Mouse (Mus musculus) T-helper 1 cell (primary cell): ENCODE measurements around the gene D13Ertd608e.
"Not testable (repeated sequence)": the region's sequence is repeated elsewhere in the genome, so short reads cannot be mapped to it uniquely, and the experiment has no call there.

Source experiments
- in situ Hi-C: fragments of 300-600 bp; cut with MboI, MseI; formaldehyde crosslinking; loops from one replicate; pipeline ENCODE4 v1.15.1; 2025; ENCODE audit warnings: high pct_unique_total_duplicates

D13Ertd608e gene

DNA sequence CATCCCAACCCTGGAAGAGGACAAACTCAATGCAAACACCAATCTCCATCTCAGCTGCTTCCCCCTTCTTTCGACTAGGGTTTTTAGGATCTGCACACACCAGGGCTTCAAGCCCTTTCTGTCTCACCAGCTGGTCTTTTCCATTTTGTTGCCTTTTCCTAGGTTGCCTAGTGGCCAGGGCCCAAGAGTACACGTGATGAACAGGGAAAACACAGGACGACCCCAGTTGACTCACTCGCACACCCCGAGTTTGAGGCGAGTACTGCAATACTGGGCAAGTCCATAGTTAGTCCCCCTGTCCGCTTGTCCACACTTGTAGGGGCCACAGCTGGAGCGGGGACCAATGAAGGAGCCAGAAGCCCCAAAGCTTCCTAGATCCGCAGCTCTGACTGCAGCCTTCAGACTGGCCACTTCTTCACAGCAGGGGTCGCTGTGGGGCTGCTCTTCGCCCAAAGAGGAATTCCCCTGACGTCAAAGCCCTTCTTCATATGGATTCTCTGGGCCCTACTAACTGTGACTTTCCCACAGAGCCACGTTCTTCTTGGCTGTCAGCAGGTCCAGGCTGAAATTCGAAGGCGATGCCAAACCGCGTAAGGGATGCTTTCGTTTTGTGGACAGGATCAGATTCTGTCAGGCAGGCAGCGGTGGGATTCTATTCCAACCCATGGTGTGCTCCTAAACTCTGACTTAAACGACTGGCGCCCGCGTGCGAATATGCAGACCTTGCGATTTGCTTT, at the start of gene D13Ertd608e:
D13Ertd608e (plus strand) TSS at position 687 of the 737 bp plus-strand sequence.
- in situ Hi-C loops, result not testable (repeated sequence)

DNA sequence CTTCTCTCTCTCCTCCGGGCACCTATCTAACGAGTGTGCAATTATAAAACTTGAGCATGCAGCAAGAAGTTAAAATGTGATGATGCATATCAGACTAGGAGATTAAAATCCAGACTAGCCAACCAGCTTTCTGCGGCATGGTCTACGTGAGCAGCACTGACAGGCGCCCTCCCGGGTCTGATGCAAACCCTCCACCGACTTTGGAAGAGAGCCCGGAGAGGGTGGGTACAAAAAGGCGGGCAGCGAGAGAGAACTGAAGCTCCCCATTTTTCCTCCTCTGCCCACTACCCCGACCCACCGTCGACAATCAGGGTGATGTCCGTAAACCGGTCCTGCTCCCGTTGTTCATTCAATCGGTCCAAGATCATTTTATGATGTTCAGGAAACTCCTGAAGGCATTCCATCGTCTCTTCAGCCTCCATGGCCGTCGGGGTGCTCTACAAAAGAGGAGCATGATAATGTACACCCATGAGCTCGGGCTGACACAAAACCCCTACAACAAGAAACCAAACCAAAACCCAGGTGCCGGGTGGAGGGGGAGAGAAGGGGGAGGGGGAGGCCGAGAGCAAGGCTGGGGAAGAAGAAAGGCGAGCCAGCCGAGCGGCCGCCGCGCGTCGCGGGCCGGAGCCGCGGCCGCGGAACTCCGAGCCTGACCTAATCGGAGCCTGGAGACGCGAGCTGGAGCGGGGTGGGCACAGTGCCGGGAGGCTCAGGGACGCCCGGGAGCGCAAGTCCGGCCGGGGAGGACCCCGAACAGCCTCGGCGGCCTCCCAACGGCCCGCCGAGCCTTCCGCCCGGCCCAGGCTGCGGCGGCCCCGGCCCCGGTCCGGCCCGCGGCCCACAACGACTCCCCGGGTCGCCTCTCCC, 45.7 kb upstream of the D13Ertd608e start:
- in situ Hi-C loops, result loop anchor here (5.0 to 10.0 kb wide), 2 partner anchors 83 to 335 kb away; no protein-coding TSS in a partner anchor

DNA sequence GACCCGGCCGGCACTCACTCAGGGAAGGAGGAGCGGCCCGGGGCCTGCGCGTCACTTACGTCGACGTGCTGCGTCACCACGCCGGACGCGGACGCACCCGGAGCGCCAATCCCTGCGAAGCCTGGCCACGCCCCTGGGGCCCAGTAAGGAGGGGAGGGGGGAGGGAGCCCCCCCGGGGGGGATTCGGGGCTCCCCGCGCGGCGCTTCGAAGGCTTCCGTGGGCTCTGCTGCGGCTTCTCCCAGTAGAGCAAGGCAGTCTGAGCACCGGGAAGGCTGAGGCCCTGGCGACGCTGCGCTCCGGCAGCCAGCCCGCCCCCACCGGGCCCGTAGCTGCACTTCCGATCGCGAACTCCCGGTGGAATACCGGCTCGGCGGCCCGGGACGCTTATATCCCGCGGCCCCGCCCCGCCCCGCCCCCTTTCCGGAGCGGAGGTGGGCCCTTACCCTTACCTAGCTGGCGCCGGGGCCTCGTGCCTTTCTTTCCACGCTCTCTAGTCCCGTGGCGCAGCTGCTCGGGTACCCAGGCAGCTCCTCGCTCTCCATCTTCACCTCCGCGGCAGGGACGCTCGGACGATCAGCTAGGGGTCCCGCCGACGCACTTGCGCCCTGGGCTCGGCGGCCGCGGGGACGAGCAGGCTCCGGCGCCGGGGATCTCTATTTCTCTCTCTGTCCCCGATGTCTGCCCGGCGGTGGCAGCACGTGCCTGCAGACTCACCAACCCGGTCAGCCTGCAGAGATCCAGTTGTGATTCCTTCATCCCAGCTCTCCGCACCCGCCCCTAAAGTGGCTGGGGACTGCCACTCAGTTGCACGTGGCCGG, 44.8 kb upstream of the D13Ertd608e start, which contains the start of gene Zfp131:
Zfp131 (minus strand) TSS at position 129 of the 819 bp plus-strand sequence.
- in situ Hi-C loops, result no loop called here

DNA sequence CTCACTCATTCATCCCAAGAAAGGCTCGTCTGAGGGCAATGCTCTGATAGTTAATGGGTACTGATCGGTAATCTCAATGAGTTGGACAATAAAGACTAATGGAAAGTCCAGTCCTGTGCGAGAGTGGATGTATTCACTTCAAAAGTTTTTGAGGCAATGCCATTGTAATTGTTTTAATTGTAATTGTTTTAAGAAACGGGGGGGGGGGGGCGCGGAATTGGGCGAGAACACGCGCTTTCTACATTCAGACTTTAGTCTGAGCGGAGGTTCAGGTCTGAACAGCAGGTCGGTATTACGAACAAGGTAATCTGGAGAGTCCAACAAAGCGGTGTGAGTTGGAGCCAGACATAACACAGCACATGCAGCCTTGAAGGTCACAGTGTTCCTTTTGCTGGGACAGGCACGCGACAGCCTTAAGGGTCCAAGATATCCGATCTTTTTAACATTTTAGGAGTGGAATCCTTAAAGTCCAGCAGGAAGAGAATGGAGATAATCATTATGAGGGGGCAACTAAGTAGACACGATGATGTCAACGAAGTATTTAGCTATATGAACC, 44.1 kb upstream of the D13Ertd608e start:
- in situ Hi-C loops, result no loop called here

DNA sequence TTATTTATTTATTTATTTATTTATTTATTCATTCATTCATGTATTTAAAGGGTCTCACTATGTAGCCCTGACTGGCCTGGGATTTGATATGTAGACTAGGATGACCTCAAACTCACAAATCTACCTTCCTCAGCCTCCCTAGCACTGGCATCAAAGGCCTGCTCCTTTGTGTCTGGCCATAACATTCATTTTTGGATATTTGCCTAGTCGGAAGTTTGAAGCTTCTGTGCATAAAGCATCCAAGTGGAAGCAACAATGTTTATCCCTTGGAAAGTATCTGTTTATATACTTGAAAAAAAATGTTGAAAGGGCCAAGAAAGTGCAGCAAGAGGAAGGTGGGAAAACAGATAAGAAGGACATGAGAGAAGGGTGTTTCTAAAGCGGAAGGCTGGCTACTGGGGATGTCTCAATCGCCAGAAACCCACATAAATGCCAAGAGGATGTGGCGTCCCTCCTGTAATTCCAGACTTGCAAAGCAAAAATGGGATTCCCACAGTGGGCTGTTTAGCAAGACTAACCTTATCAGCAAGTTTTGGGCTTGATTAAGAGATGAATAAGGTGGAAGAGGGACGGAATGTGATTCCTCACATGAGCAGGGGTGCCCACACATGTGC, 42.9 kb upstream of the D13Ertd608e start:
- in situ Hi-C loops, result no loop called here

DNA sequence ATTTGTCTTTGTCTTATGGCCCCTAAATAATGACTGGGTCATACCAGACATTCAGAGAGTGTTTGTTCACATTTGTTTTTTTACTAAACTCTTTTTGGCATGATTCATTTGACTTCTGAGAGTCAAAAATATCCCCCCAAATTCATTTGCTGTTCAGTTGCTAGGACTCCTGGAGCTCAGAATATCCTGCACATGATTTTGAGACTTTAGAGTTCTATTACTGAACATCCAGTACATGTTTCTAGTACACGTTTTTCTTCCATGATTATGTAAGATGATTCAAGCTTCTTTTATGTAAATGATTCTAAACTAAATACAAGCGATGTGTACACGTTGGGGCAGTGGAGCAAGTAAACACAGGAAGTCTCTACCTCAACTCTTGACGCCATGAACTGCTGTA, 38.1 kb upstream of the D13Ertd608e start:
- in situ Hi-C loops, result no loop called here

DNA sequence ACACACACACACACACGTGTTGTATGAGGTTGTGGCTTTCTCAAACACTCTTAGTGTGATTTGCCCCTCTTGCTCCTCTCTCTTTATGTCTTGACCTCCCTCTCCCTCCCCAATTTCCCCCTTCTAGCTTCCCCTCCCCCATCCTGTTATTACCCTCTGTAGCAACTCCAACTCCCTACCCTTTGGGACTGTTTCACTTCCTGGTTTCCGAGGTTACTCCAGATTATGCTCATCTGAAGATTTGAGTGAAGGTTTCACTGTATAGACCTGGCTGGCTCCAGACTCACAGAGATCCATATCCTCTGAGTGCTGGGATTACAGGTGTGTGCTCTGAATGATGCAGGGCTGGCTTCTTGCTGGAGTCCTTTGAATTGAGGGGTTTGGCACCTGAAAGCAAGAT, 26.9 kb upstream of the D13Ertd608e start:
- in situ Hi-C loops, result no loop called here

DNA sequence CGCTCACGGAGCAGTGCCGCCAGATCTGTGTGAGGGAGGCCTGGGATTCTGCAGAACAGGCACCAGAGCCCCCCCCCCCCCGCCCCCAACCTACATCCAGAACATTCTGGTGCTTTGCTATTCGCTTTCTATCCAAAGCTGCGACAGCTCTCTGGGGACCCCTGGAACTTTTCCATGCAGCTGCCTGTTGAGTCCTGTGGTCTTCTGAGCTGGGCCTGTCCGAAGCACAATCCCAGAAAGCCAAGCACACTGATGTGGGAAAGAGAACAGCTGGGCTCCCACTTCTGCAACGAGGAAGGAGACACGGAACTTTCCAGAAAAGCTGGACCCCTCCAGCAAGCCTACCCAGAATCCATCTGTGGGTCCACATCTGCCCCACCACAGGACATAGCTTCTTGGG, 25.8 kb upstream of the D13Ertd608e start:
- in situ Hi-C loops, result no loop called here

DNA sequence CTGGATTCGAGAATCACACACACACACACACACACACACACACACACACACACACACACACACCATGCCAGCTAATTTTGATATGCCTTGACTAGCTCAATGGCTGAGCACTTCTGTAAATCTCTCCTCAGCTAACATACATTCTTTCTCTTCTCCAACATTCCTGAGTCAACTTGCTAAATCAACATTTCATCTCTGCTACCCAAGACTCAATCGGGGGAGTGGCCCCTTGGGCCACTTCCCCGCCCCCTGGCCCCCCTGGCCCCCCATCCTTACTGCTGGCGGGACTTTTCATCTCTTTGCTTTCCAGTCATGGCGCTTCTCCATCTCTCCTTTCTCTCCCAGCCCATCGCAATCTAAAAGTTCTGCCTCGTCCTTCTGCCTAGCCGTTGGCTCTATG, 19.0 kb upstream of the D13Ertd608e start:
- in situ Hi-C loops, result no loop called here

DNA sequence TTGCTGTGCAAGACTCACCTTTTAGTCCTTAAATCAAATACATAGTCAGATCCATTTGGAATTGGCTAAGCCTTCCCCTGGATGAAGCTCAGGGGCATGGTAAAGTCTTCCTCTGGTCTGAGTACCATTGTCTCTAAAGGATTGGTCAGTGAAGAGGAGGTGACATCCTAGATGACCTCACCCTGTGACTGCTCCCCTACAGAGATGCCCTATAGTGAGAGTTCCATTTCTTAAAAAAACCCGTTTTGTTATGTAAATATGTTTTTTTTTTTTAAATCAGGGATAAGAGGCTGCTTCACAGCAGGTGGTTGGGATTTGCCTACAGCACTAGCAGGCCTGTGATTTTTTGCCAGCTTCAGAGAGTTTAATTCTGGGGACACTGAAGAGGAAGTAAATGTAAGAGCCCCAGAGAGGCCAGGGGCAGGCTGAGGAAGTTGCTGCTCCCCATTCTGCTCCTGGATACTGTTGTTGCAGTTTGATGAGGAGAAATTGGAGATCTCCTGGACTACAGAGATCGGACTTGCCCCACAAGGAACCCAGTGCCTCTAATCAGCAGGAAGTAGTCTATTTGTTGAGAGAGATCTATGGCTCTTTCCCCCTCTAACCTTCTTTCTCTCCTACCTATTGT, 18.1 kb upstream of the D13Ertd608e start:
- in situ Hi-C loops, result no loop called here

DNA sequence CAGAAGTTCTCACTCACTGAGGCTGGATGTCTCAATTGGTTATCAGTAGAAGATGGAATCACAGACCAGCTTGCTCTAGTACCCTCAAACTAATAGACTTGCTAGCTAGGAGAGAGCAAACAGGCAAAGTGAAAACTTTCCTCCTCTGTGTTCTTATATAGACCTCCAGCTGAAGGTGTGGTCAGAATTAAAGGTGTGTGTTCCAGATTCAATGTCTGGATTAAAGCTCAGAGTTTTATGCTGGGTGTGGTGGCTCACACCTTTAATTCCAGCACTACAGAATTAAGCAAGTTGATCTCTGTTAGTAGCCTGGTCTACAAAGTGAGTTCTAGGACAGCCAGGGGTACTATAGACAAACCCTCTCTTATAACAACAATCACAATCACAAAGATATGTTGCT, 5.7 kb upstream of the D13Ertd608e start, which contains the start of gene AF067063:
AF067063 (minus strand) TSS at position 101 of the 400 bp plus-strand sequence.
- in situ Hi-C loops, result not testable (repeated sequence)

DNA sequence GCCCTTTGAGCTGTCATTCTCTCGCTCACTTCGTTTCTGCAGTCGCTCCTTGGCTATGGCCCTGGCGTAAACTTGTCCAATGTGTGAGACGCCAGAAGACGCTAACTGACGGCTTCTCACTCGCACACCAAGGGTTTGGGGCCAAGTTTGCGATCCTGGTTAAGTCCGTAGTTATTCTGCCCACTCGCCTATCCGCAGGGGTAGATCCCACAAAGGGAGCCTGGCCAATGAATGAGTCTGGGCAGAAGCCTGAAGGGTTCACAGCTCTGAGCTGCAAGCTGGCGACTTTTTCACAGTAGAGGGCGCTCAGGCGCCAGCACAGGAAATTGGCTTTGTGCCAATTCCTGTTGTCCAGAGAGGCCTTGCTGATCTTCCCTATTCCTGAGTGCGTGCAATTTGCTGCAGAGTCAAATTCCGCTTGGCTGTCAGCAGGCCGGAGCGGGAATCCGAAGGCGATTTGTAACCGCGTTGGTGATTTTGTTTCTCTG, 562 bp downstream of the D13Ertd608e start:
- in situ Hi-C loops, result not testable (repeated sequence)

DNA sequence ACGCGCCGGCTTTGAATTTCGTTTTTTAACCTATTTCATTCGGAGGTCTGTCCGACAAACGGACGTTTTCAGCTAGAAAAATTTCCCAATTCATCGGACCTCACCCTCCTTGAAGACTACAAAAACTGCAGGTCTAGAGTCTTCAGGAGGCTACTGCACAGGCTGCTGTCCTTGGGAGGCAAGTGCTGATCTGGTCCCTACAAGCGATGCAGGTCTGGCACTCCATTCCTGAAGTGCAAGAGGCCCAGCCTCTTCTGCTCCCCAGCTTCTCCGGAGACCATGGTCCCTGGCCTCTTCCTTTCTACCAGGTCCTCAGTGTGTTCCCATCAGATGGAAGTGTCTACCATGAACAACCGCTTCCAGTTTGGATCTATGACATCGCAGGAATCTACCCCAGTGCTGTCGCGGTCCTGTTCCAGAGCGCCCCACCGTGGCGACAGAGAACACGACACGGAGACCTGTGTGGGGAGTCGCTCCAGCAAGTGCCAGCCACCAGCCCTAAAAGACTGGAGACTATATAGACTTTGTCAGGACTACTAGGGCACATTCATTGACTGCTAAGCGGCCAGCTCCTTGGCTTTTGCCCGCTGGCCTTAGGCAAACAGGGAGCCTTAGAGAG, 2.0 kb downstream of the D13Ertd608e start:
- in situ Hi-C loops, result not testable (repeated sequence)

DNA sequence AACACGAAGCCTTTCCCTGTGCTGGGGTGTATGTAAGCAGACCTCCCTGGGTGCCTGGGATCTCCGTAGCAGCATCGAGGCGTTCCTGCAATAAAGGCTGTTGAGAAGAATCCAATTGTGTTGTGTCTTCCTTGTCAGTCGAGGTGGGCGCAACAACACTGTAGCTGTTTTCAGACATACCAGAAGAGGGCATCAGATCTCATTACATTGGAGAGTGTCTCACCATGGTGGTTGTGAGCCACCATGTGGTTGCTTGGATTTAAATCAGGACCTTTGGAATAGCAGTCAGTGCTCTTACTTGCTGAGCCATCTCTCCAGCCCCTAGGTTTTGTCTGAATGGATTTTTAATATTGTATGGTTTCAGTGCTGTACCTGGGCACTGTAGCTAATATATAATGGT, 4.2 kb downstream of the D13Ertd608e start:
- in situ Hi-C loops, result not testable (repeated sequence)

DNA sequence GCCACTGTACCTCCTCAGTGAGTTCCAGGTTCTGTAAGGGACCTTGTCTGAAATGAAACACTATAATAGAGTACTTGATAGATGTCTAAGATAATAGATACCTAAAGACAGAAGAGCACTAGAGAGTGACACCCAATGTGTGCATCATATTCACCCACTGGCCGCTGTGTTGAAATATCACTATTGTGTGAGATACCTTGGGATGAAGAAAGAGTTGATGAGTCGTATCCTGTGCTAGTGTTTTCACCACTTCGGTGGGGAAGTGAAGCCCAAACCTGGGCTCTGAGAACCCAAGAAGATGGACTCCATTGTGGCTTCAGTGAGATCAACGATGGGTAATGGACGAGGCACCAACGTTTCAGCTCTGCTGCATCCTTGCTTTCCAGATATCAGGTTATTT, 26.6 kb downstream of the D13Ertd608e start:
- in situ Hi-C loops, result not testable (repeated sequence)

DNA sequence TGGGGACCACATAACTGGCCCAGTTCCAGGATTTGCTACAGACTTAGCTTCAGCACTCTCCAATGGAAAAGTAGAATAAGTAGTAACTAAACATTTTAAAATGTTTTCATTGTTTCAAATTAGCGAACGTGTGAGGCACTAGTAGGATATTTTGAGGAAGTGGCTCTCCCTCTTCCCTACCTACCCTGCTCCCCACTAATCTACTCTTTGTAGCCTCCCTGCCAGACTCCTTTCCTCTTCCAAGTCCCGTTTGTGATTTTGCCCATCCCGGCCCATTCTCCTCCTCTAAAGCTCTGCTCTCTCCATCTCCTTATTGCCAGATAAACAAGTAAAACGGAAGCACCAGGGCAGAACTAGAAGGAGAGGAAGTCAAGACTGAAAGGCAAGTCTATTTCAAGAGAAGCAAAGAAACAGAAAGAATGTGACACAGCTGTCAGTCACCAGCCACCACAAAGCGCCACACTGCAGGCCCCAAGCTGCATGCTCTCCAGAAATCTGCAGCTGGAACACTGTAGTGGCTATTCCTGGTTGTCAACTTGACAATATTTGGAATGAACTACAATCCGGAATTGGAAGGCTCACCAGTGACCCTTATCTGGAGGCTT, 28.7 kb downstream of the D13Ertd608e start:
- in situ Hi-C loops, result not testable (repeated sequence)

DNA sequence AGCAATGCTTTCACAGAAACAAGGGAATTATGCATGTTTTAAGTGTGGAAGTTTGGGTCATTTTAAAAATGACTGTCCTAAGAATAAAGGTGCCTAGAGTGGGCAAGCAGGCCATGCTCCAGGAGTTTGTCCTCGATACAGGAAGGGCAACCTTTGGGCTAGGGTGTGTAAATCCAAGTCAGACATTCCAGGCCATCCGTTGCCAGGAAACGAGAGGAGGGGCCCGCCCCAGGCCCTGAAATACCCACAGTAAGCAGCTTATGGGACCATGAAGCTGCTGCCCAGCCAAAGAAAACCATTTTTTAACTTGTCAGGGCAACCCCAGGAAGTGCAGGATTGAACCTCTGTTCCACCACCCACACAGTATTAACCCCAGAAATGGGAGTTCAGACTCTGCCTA, 51.1 kb downstream of the D13Ertd608e start:
- in situ Hi-C loops, result not testable (repeated sequence)

DNA sequence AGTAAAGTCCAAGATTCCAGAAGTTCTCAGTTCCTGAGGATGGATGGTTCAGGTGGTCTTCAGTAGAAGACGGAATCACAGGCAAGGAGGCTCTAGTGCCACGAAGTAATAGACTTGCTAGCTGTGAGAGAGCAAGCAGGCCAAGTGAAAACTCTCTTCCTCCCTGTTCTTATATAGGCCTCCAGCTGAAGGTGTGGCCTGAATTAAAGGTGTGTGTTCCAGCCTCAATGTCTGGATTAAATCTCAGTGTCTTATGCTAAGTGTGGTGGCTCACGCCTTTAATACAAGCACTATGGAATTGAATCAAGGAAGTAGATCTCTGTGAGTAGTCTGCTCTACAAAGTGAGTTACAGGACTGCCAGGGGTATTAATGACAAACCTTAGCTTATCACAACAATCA, 58.9 kb downstream of the D13Ertd608e start, which contains the start of gene Tcstv1:
Tcstv1 (minus strand) TSS at position 101 of the 400 bp plus-strand sequence.
- in situ Hi-C loops, result not testable (repeated sequence)
